ENCODE assay signal across 26 mouse cellular contexts in genomic region chr17:79337494-79337893, GRCm38 (mm10). TPM values are rescaled to one million over a fixed set of nuclear protein-coding genes. Genes with fewer than 3 reads are reported as not detected.
DNase-seq lines count a peak whose midpoint lies in the region; ATAC-seq and TF ChIP-seq lines count a peak whose summit lies in the region.
"Had no signal": no experiment of that assay in that cellular context is flagged by ENCODE, and none has a peak within 500 bp of the region (broad histone marks: within the 10 kb centered on the region; RNA-seq: fewer than 3 reads in every experiment).

No protein-coding gene starts in this region.

- DNase-seq in heart, adult 11 months: peak; percentile 90
- DNase-seq in heart, embryonic 10.5 days (ENCODE audit: low spot score): no peak
- no peak for DNase-seq in adrenal gland, postnatal 36 days
- DNase-seq: adrenal gland, adult 8-10 months; adrenal gland, postnatal 14 days; cerebellum, adult 11 months; cerebellum, adult 18-20 months; cerebellum, adult 8-10 months; cerebellum, adult 9-11 months; cerebellum, postnatal 14 days; cerebellum, postnatal 36 days; embryo, embryonic 11 days had no signal

- TF ChIP-seq CTCF in E14TG2a.4 (conservative IDR thresholded peaks at IDR 0.05; ENCODE audit: low read length): no peak

- H3K4me2 ChIP-seq in kidney, embryonic 15.5 days: no peak overlapping the region
- no peak overlapping the region for H3K4me2 ChIP-seq in kidney, embryonic 16.5 days (replicated peaks; ENCODE audit: low read depth, low read length)
- H3K4me2 ChIP-seq in myocyte (ENCODE audit: low read depth): no peak overlapping the region
- H3K4me2 ChIP-seq: embryonic facial prominence, embryonic 13.5 days; embryonic facial prominence, embryonic 15.5 days; forebrain, embryonic 12.5 days had no signal

- 0 out of 2 replicates have a peak, but pooled peaks have one; percentile 43 for ATAC-seq in kidney, embryonic 15.5 days (replicated peaks; ENCODE audit: low FRiP score)
- no peak for ATAC-seq in kidney, embryonic 16.5 days (ENCODE audit: low FRiP score, low TSS enrichment)
- ATAC-seq: activated CD4-positive, CD25-positive, alpha-beta regulatory T cell, adult 4 months; forebrain, embryonic 14.5 days; forebrain, embryonic 16.5 days; Patski had no signal

- no peak overlapping the region for H3K9ac ChIP-seq in kidney, embryonic 15.5 days
- H3K9ac ChIP-seq in kidney, embryonic 16.5 days (replicated peaks; ENCODE audit: low read length): no peak overlapping the region
- H3K9ac ChIP-seq: embryonic facial prominence, embryonic 13.5 days; embryonic facial prominence, embryonic 15.5 days; forebrain, embryonic 12.5 days had no signal

- no peak overlapping the region for H3K4me3 ChIP-seq in heart, embryonic 10.5 days
- H3K4me3 ChIP-seq in kidney, embryonic 15.5 days (replicated peaks): no peak overlapping the region
- H3K4me3 ChIP-seq in kidney, embryonic 16.5 days (ENCODE audit: low read length): no peak overlapping the region
- H3K4me3 ChIP-seq in E14TG2a.4 (replicated peaks; ENCODE audit: low read length) (0 out of 2 replicates have a peak overlapping the region, but pooled peaks have one; percentile 2), myocyte (no peak overlapping the region)
- H3K4me3 ChIP-seq: embryonic facial prominence, embryonic 13.5 days; embryonic facial prominence, embryonic 15.5 days; erythroblast, embryonic 14.5 days; forebrain, embryonic 10.5 days; forebrain, embryonic 12.5 days had no signal

- H3K36me3 ChIP-seq in heart, embryonic 10.5 days: peaks cover 18% of the 10 kb centered on the region
- peaks cover 21% of the 10 kb centered on the region; the same call in 1 of the 2 replicates for H3K36me3 ChIP-seq in kidney, embryonic 15.5 days
- peaks cover 5% of the 10 kb centered on the region; the same call in 1 of the 2 replicates for H3K36me3 ChIP-seq in kidney, embryonic 16.5 days (ENCODE audit: insufficient read depth, low read length)
- peaks cover 24% of the 10 kb centered on the region for H3K36me3 ChIP-seq in E14TG2a.4 (ENCODE audit: insufficient read depth, low read length)
- H3K36me3 ChIP-seq in myocyte (ENCODE audit: control insufficient read depth, insufficient read depth): peaks cover 41% of the 10 kb centered on the region
- H3K36me3 ChIP-seq: G1E had no signal

- no peaks in the 10 kb centered on the region for H3K27me3 ChIP-seq in heart, embryonic 10.5 days (ENCODE audit: insufficient read depth, poor library complexity, severe bottlenecking)
- H3K27me3 ChIP-seq in kidney, embryonic 15.5 days: no peaks in the 10 kb centered on the region
- H3K27me3 ChIP-seq in kidney, embryonic 16.5 days (ENCODE audit: insufficient read depth, low read length): no peaks in the 10 kb centered on the region
- H3K27me3 ChIP-seq in E14TG2a.4 (ENCODE audit: insufficient read depth, low read length) (no peaks in the 10 kb centered on the region), myocyte (ENCODE audit: control insufficient read depth, insufficient read depth, insufficient read length) (no peaks in the 10 kb centered on the region)
- H3K27me3 ChIP-seq: embryonic facial prominence, embryonic 13.5 days; embryonic facial prominence, embryonic 15.5 days; forebrain, embryonic 12.5 days; Patski had no signal

- WGBS in heart, embryonic 10.5 days: 81% methylated on average over 3 of the region's 3 CpGs
- 51% methylated on average over 3 of the region's 3 CpGs for WGBS in kidney, embryonic 15.5 days
- 40% methylated on average over 3 of the region's 3 CpGs for WGBS in kidney, embryonic 16.5 days

- H3K79me2 ChIP-seq in myocyte (ENCODE audit: control insufficient read depth, insufficient read depth): peaks cover 61% of the 10 kb centered on the region

- peaks cover 24% of the 10 kb centered on the region for H3K4me1 ChIP-seq in heart, embryonic 10.5 days
- H3K4me1 ChIP-seq in kidney, embryonic 15.5 days: 0 out of 2 replicates have a peak, but pooled peaks cover under 1% of the 10 kb centered on the region
- H3K4me1 ChIP-seq in kidney, embryonic 16.5 days (ENCODE audit: insufficient read depth, low read length): no peaks in the 10 kb centered on the region
- H3K4me1 ChIP-seq in E14TG2a.4 (replicated peaks; ENCODE audit: low read depth, low read length): peaks cover 69% of the 10 kb centered on the region
- H3K4me1 ChIP-seq: forebrain, embryonic 12.5 days had no signal

- no peak overlapping the region for H3K27ac ChIP-seq in heart, embryonic 10.5 days
- no peak overlapping the region for H3K27ac ChIP-seq in kidney, embryonic 15.5 days
- H3K27ac ChIP-seq in kidney, embryonic 16.5 days (ENCODE audit: low read length): no peak overlapping the region
- H3K27ac ChIP-seq: embryonic facial prominence, embryonic 13.5 days; embryonic facial prominence, embryonic 15.5 days; forebrain, embryonic 10.5 days; forebrain, embryonic 12.5 days had no signal

- no peaks in the 10 kb centered on the region for H3K9me3 ChIP-seq in heart, embryonic 10.5 days
- H3K9me3 ChIP-seq in kidney, embryonic 15.5 days (replicated peaks): no peaks in the 10 kb centered on the region
- H3K9me3 ChIP-seq in kidney, embryonic 16.5 days (ENCODE audit: low read length): no peaks in the 10 kb centered on the region
- no peaks in the 10 kb centered on the region for H3K9me3 ChIP-seq in E14TG2a.4 (ENCODE audit: low read length)
- H3K9me3 ChIP-seq: embryonic facial prominence, embryonic 13.5 days; embryonic facial prominence, embryonic 15.5 days; forebrain, embryonic 10.5 days; forebrain, embryonic 12.5 days had no signal

- no peak for TF ChIP-seq POLR2A in myocyte (IDR thresholded peaks at IDR 0.05; ENCODE audit: insufficient read length, low read depth)

- H3ac ChIP-seq in myocyte (ENCODE audit: control insufficient read depth, insufficient read length): no peak overlapping the region

TF ChIP-seq in myocyte, 11 proteins besides CTCF, POLR2A, EP300 and RAD21:
- TF ChIP-seq TCF12 (IDR thresholded peaks at IDR 0.05; ENCODE audit: insufficient read depth, poor library complexity, severe bottlenecking): peak; percentile 48
- TF ChIP-seq MYOD1 (IDR thresholded peaks at IDR 0.05; ENCODE audit: control insufficient read depth in 1 of 3, insufficient read length in 2 of 3, low read depth in 2 of 3): peak; percentile 6 to 83 (median 57)
- no peak for TF ChIP-seq POLR2AphosphoS2 (IDR thresholded peaks at IDR 0.05; ENCODE audit: insufficient read length, low read depth)
- TF ChIP-seq MYOG (IDR thresholded peaks at IDR 0.05; ENCODE audit: control insufficient read depth in 1 of 3, insufficient read depth in 1 of 3, insufficient read length in 2 of 3, low read depth in 2 of 3): peak; percentile 2 to 64 (median 38)
TF ChIP-seq in myocyte: peak in this region for 3.

RNA-seq across cellular contexts. Expression of gene Cdc42ep3, which starts 17.4 kb away (rescaled TPM):
- polyA plus RNA-seq in heart, embryonic 10.5 days (2016; fragmentation: Nextera tagmentation; extraction: Ambion mirVana): 27.8 and 30.1 TPM in 2 replicates
- 47.9 and 50.9 TPM in 2 replicates for polyA plus RNA-seq in kidney, embryonic 15.5 days (2015; fragmentation: Nextera tagmentation; extraction: Ambion mirVana)
- polyA plus RNA-seq in kidney, embryonic 16.5 days (2015; fragmentation: Nextera tagmentation; extraction: Ambion mirVana): 52.2 and 56.8 TPM in 2 replicates
- 42.8 TPM for polyA plus RNA-seq in myocyte (2012; fragmentation: generic; extraction: Trizol)
- 1 to 10 TPM; 6.7 to 8.6 TPM for total RNA-seq in adrenal gland, postnatal 36 days (2021)
- polyA plus RNA-seq: G1E had no signal
